Comparison of ENCODE assay signal across 23 mouse cellular contexts in the genomic region with DNA sequence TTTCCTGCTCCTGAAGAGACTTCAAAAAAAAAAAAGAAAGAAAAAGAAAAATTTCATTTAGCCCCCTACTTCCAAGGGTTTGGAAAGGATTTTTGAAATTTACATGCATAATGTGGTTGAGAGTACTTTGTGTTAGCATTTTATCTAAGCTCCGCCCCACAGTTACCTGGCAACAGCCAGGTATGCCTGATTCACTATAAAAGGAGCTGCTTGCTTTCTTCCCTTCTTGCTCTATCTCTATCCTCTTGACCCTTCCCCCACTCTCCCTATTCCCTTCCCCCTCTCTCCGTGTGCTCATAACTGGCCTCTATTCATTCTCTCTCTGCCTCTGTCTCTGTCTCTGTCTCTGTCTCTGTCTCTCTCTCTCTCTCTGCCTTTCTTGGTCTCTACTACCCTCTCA. TPM values are rescaled to one million over a fixed set of nuclear protein-coding genes. Genes with fewer than 3 reads are reported as not detected.
DNase-seq lines count a peak whose midpoint lies in the region; ATAC-seq and TF ChIP-seq lines count a peak whose summit lies in the region.
"Had no signal": no experiment of that assay in that cellular context is flagged by ENCODE, and none has a peak within 500 bp of the region (broad histone marks: within the 10 kb centered on the region; RNA-seq: fewer than 3 reads in every experiment).

No protein-coding gene starts in this region.

- H3K4me2 ChIP-seq in forebrain, embryonic 13.5 days, result no peak overlapping the region
- no peak overlapping the region for H3K4me2 ChIP-seq in forebrain, embryonic 12.5 days
- no peak overlapping the region for H3K4me2 ChIP-seq in forebrain, postnatal 0 days (ENCODE audit: low read depth)
- H3K4me2 ChIP-seq in lung, embryonic 15.5 days, result no peak overlapping the region
- no peak overlapping the region for H3K4me2 ChIP-seq in midbrain, postnatal 0 days (ENCODE audit: low read depth, low read length, poor library complexity, severe bottlenecking)
- no peak overlapping the region for H3K4me2 ChIP-seq in midbrain, embryonic 11.5 days
- H3K4me2 ChIP-seq: heart, embryonic 13.5 days; hindbrain, embryonic 15.5 days had no signal

- WGBS in forebrain, embryonic 13.5 days, result 58% methylated on average over 2 of the region's 2 CpGs
- WGBS in forebrain, embryonic 12.5 days, result 53% methylated on average over 2 of the region's 2 CpGs
- 49% methylated on average over 2 of the region's 2 CpGs for WGBS in forebrain, postnatal 0 days
- WGBS in forebrain, embryonic 10.5 days, result 55% methylated on average over 2 of the region's 2 CpGs
- 45% methylated on average over 2 of the region's 2 CpGs for WGBS in lung, embryonic 15.5 days
- 47% methylated on average over 2 of the region's 2 CpGs for WGBS in midbrain, postnatal 0 days
- WGBS in midbrain, embryonic 11.5 days, result 64% methylated on average over 2 of the region's 2 CpGs

- H3K9me3 ChIP-seq in forebrain, embryonic 13.5 days (replicated peaks), result no peaks in the 10 kb centered on the region
- H3K9me3 ChIP-seq in forebrain, embryonic 12.5 days, result no peaks in the 10 kb centered on the region
- no peaks in the 10 kb centered on the region for H3K9me3 ChIP-seq in forebrain, postnatal 0 days (ENCODE audit: low read length)
- no peaks in the 10 kb centered on the region for H3K9me3 ChIP-seq in forebrain, embryonic 10.5 days
- no peaks in the 10 kb centered on the region for H3K9me3 ChIP-seq in lung, embryonic 15.5 days
- no peaks in the 10 kb centered on the region for H3K9me3 ChIP-seq in midbrain, postnatal 0 days (ENCODE audit: low read length)
- no peaks in the 10 kb centered on the region for H3K9me3 ChIP-seq in midbrain, embryonic 11.5 days (ENCODE audit: control insufficient read depth, low read length)
- H3K9me3 ChIP-seq: heart, embryonic 10.5 days; heart, embryonic 13.5 days; hindbrain, embryonic 15.5 days had no signal

- TF ChIP-seq CTCF in forebrain, postnatal 0 days (IDR thresholded peaks at IDR 0.05; ENCODE audit: low read depth), result no peak
- no peak for TF ChIP-seq CTCF in midbrain, postnatal 0 days (IDR thresholded peaks at IDR 0.05)

- ATAC-seq in forebrain, embryonic 13.5 days, result 0 out of 2 replicates have a peak, but pooled peaks have one; percentile 19
- ATAC-seq in forebrain, embryonic 12.5 days (ENCODE audit: low FRiP score), result no peak
- peak; percentile 72; the same call in 1 of the 2 replicates for ATAC-seq in forebrain, postnatal 0 days
- 0 out of 2 replicates have a peak, but pooled peaks have one; percentile 48 for ATAC-seq in lung, embryonic 15.5 days (ENCODE audit: borderline replicate concordance, extremely low read depth, low FRiP score, low TSS enrichment)
- ATAC-seq in midbrain, postnatal 0 days (ENCODE audit: low FRiP score), result peak; percentile 57; the same call in 1 of the 2 replicates
- no peak for ATAC-seq in midbrain, embryonic 11.5 days (ENCODE audit: low FRiP score)
- ATAC-seq: intestine, postnatal 0 days had no signal

- no peaks in the 10 kb centered on the region for H3K27me3 ChIP-seq in forebrain, embryonic 13.5 days
- no peaks in the 10 kb centered on the region for H3K27me3 ChIP-seq in forebrain, embryonic 12.5 days
- H3K27me3 ChIP-seq in forebrain, postnatal 0 days (ENCODE audit: insufficient read depth, low read length), result no peaks in the 10 kb centered on the region
- no peaks in the 10 kb centered on the region for H3K27me3 ChIP-seq in forebrain, embryonic 10.5 days (ENCODE audit: poor library complexity, severe bottlenecking)
- no peaks in the 10 kb centered on the region for H3K27me3 ChIP-seq in lung, embryonic 15.5 days
- no peaks in the 10 kb centered on the region for H3K27me3 ChIP-seq in midbrain, postnatal 0 days (ENCODE audit: insufficient read depth, low read length)
- H3K27me3 ChIP-seq in midbrain, embryonic 11.5 days (ENCODE audit: control insufficient read depth, insufficient read depth, low read length), result no peaks in the 10 kb centered on the region
- H3K27me3 ChIP-seq: heart, embryonic 13.5 days; hindbrain, embryonic 15.5 days had no signal

- no peak overlapping the region for H3K27ac ChIP-seq in forebrain, embryonic 13.5 days
- H3K27ac ChIP-seq in forebrain, embryonic 12.5 days, result no peak overlapping the region
- H3K27ac ChIP-seq in forebrain, postnatal 0 days (ENCODE audit: low read depth, low read length), result no peak overlapping the region
- H3K27ac ChIP-seq in forebrain, embryonic 10.5 days, result no peak overlapping the region
- H3K27ac ChIP-seq in lung, embryonic 15.5 days, result no peak overlapping the region
- H3K27ac ChIP-seq in midbrain, postnatal 0 days (ENCODE audit: low read depth, low read length), result no peak overlapping the region
- H3K27ac ChIP-seq in midbrain, embryonic 11.5 days (ENCODE audit: low read depth, low read length), result no peak overlapping the region
- H3K27ac ChIP-seq: heart, adult 2 months; heart, embryonic 10.5 days; heart, embryonic 13.5 days; hindbrain, embryonic 15.5 days had no signal

- H3K9ac ChIP-seq in forebrain, embryonic 13.5 days, result no peak overlapping the region
- no peak overlapping the region for H3K9ac ChIP-seq in forebrain, embryonic 12.5 days
- no peak overlapping the region for H3K9ac ChIP-seq in forebrain, postnatal 0 days
- H3K9ac ChIP-seq in lung, embryonic 15.5 days, result no peak overlapping the region
- H3K9ac ChIP-seq in midbrain, postnatal 0 days (replicated peaks; ENCODE audit: low read length, poor library complexity, severe bottlenecking), result no peak overlapping the region
- H3K9ac ChIP-seq in midbrain, embryonic 11.5 days (ENCODE audit: low read length), result no peak overlapping the region
- H3K9ac ChIP-seq: heart, embryonic 13.5 days; hindbrain, embryonic 15.5 days had no signal

- H3K4me3 ChIP-seq in forebrain, embryonic 13.5 days, result no peak overlapping the region
- H3K4me3 ChIP-seq in forebrain, embryonic 12.5 days (replicated peaks), result no peak overlapping the region
- H3K4me3 ChIP-seq in forebrain, postnatal 0 days (ENCODE audit: low read depth, low read length), result no peak overlapping the region
- H3K4me3 ChIP-seq in forebrain, embryonic 10.5 days, result no peak overlapping the region
- no peak overlapping the region for H3K4me3 ChIP-seq in lung, embryonic 15.5 days
- H3K4me3 ChIP-seq in midbrain, postnatal 0 days (ENCODE audit: low read depth, low read length), result no peak overlapping the region
- no peak overlapping the region for H3K4me3 ChIP-seq in midbrain, embryonic 11.5 days (ENCODE audit: low read depth, low read length)
- H3K4me3 ChIP-seq: heart, adult 2 months; heart, embryonic 10.5 days; heart, embryonic 13.5 days; hindbrain, embryonic 15.5 days had no signal

- H3K4me1 ChIP-seq in forebrain, embryonic 13.5 days, result 0 out of 2 replicates have a peak, but pooled peaks cover 5% of the 10 kb centered on the region
- H3K4me1 ChIP-seq in forebrain, embryonic 12.5 days, result no peaks in the 10 kb centered on the region
- H3K4me1 ChIP-seq in forebrain, postnatal 0 days (ENCODE audit: insufficient read depth), result no peaks in the 10 kb centered on the region
- peaks cover 7% of the 10 kb centered on the region for H3K4me1 ChIP-seq in forebrain, embryonic 10.5 days
- H3K4me1 ChIP-seq in lung, embryonic 15.5 days, result peaks cover 9% of the 10 kb centered on the region
- no peaks in the 10 kb centered on the region; the same call in 1 of the 2 replicates for H3K4me1 ChIP-seq in midbrain, postnatal 0 days (ENCODE audit: insufficient read depth, low read length)
- no peaks in the 10 kb centered on the region for H3K4me1 ChIP-seq in midbrain, embryonic 11.5 days (ENCODE audit: control insufficient read depth, insufficient read depth, low read length)
- H3K4me1 ChIP-seq: heart, embryonic 10.5 days; heart, embryonic 13.5 days; hindbrain, embryonic 15.5 days had no signal

- H3K36me3 ChIP-seq in forebrain, embryonic 13.5 days (ENCODE audit: poor library complexity, severe bottlenecking), result no peaks in the 10 kb centered on the region
- no peaks in the 10 kb centered on the region for H3K36me3 ChIP-seq in forebrain, embryonic 12.5 days (replicated peaks)
- H3K36me3 ChIP-seq in forebrain, postnatal 0 days (ENCODE audit: insufficient read depth), result no peaks in the 10 kb centered on the region
- no peaks in the 10 kb centered on the region for H3K36me3 ChIP-seq in forebrain, embryonic 10.5 days (replicated peaks)
- H3K36me3 ChIP-seq in lung, embryonic 15.5 days, result no peaks in the 10 kb centered on the region
- no peaks in the 10 kb centered on the region for H3K36me3 ChIP-seq in midbrain, postnatal 0 days (ENCODE audit: insufficient read depth, low read length)
- no peaks in the 10 kb centered on the region for H3K36me3 ChIP-seq in midbrain, embryonic 11.5 days (ENCODE audit: control insufficient read depth, insufficient read depth, low read length)
- H3K36me3 ChIP-seq: heart, embryonic 10.5 days; heart, embryonic 13.5 days; hindbrain, embryonic 15.5 days had no signal

- DNase-seq in forebrain, postnatal 0 days, result no peak
- no peak for DNase-seq in forebrain, embryonic 10.5 days (ENCODE audit: extremely low spot score, low spot score)
- no peak for DNase-seq in lung, postnatal 25 days (ENCODE audit: low spot score)
- no peak for DNase-seq in midbrain, postnatal 0 days (ENCODE audit: low spot score)
- DNase-seq in midbrain, embryonic 11.5 days (ENCODE audit: low spot score, missing footprints), result no peak
- DNase-seq: adrenal gland, postnatal 10 days; adrenal gland, postnatal 36 days; cerebellum, adult 18-20 months; cerebellum, adult 9-10 months; gastrocnemius, postnatal 36 days; heart, adult 2 months; heart, postnatal 14 days; heart, postnatal 4 days had no signal

RNA-seq across cellular contexts. Expression of gene Ripply2, which starts 34.4 kb away (rescaled TPM):
- polyA plus RNA-seq in forebrain, embryonic 13.5 days (2015; fragmentation: Nextera tagmentation; extraction: Ambion mirVana), result 3.3 and 4.4 TPM in 2 replicates
- polyA plus RNA-seq in forebrain, embryonic 12.5 days (2016; fragmentation: Nextera tagmentation; extraction: Ambion mirVana), result 2.2 and 2.5 TPM in 2 replicates
- 3.5 and 5.6 TPM in 2 replicates for total RNA-seq in forebrain, postnatal 0 days (2014; rRNA removed)
- 13.0 and 13.2 TPM in 2 replicates for polyA plus RNA-seq in forebrain, postnatal 0 days (2015; fragmentation: Nextera tagmentation; extraction: Ambion mirVana)
- polyA plus RNA-seq in forebrain, embryonic 10.5 days (2016; fragmentation: Nextera tagmentation; extraction: Ambion mirVana), result 0.60 and 0.87 TPM in 2 replicates
- not detected in 2 replicates for polyA plus RNA-seq in lung, embryonic 15.5 days (2015; fragmentation: Nextera tagmentation; extraction: Ambion mirVana)
- total RNA-seq in midbrain, postnatal 0 days (2014; rRNA removed), result 2.6 and 3.5 TPM in 2 replicates
- 16.4 and 17.1 TPM in 2 replicates for polyA plus RNA-seq in midbrain, postnatal 0 days (2015; fragmentation: Nextera tagmentation; extraction: Ambion mirVana)
- 0.63 and 0.67 TPM in 2 replicates for polyA plus RNA-seq in midbrain, embryonic 11.5 days (2014; fragmentation: Nextera tagmentation; extraction: Ambion mirVana)
- total RNA-seq: ES-E14; gastrocnemius, adult 8-10 months; gastrocnemius, postnatal 36 days; granulocyte monocyte progenitor cell, adult 5-6 weeks; heart, adult 2 months; heart, postnatal 14 days; heart, postnatal 4 days had no signal
- polyA plus RNA-seq: heart, adult 2 months; intestine, postnatal 0 days had no signal

RNA-seq across cellular contexts. Expression of gene Cyb5r4, which starts 40.9 kb away (rescaled TPM):
- 92.0 and 93.9 TPM in 2 replicates for polyA plus RNA-seq in forebrain, embryonic 13.5 days (2015; fragmentation: Nextera tagmentation; extraction: Ambion mirVana)
- polyA plus RNA-seq in forebrain, embryonic 12.5 days (2016; fragmentation: Nextera tagmentation; extraction: Ambion mirVana), result 105 and 108 TPM in 2 replicates
- total RNA-seq in forebrain, postnatal 0 days (2014; rRNA removed), result 37.5 and 40.2 TPM in 2 replicates
- 37.6 and 40.3 TPM in 2 replicates for polyA plus RNA-seq in forebrain, postnatal 0 days (2015; fragmentation: Nextera tagmentation; extraction: Ambion mirVana)
- 97.1 and 97.9 TPM in 2 replicates for polyA plus RNA-seq in forebrain, embryonic 10.5 days (2016; fragmentation: Nextera tagmentation; extraction: Ambion mirVana)
- 54.1 and 55.8 TPM in 2 replicates for polyA plus RNA-seq in lung, embryonic 15.5 days (2015; fragmentation: Nextera tagmentation; extraction: Ambion mirVana)
- 29.9 and 31.6 TPM in 2 replicates for total RNA-seq in midbrain, postnatal 0 days (2014; rRNA removed)
- polyA plus RNA-seq in midbrain, postnatal 0 days (2015; fragmentation: Nextera tagmentation; extraction: Ambion mirVana), result 31.0 and 33.0 TPM in 2 replicates
- polyA plus RNA-seq in midbrain, embryonic 11.5 days (2014; fragmentation: Nextera tagmentation; extraction: Ambion mirVana), result 126 and 134 TPM in 2 replicates

Comparison
In these comparisons a context has a peak if more than half of its experiments do, and no peak if none do; other contexts are left out.
1. ATAC-seq: peak in forebrain, embryonic 13.5 days (single experiment), forebrain, postnatal 0 days (single experiment), lung, embryonic 15.5 days (single experiment) and midbrain, postnatal 0 days (single experiment); none in forebrain, embryonic 12.5 days (single experiment) and midbrain, embryonic 11.5 days (single experiment).